Mouse (Mus musculus) kidney, embryonic 16.5 days (tissue): ENCODE data around the gene Lpp. TPM values are rescaled to one million over a fixed set of nuclear protein-coding genes. Genes with fewer than 3 reads are reported as not detected.

Source experiments
- ATAC-seq: fragments of 200-750 bp; cut with Nextera tagmentation; 2 replicates; pipeline ENCODE4 v1.8.0; 2017; ENCODE audit warnings: moderate TSS enrichment; ENCODE audit not compliant: low FRiP score, low TSS enrichment
- H3K27ac ChIP-seq: fragments of 300-500 bp; sonication (generic); 2 replicates; pipeline ENCODE4 v1.5.1; 2014; ENCODE audit warnings: low read length
- H3K27me3 ChIP-seq: fragments of 300-500 bp; sonication (generic); 2 replicates; pipeline ENCODE4 v1.6.1; 2014; ENCODE audit warnings: low read length, control low read depth, mixed read lengths; ENCODE audit not compliant: insufficient read depth
- H3K36me3 ChIP-seq: fragments of 300-500 bp; sonication (generic); 2 replicates; pipeline ENCODE4 v1.6.1; 2014; ENCODE audit warnings: low read length, control low read depth, mixed read lengths; ENCODE audit not compliant: insufficient read depth
- H3K4me1 ChIP-seq: fragments of 300-500 bp; sonication (generic); 2 replicates; pipeline ENCODE4 v1.6.1; 2014; ENCODE audit warnings: low read length, control low read depth, mixed read lengths; ENCODE audit not compliant: insufficient read depth
- H3K4me2 ChIP-seq: fragments of 300-500 bp; sonication (generic); replicated peaks from 2 replicates; pipeline ENCODE4 v1.6.1; 2014; ENCODE audit warnings: low read depth, low read length
- H3K4me3 ChIP-seq: fragments of 300-500 bp; sonication (generic); 2 replicates; pipeline ENCODE4 v1.5.1; 2014; ENCODE audit warnings: mild to moderate bottlenecking, low read length
- H3K9ac ChIP-seq: fragments of 300-500 bp; sonication (generic); replicated peaks from 2 replicates; pipeline ENCODE4 v1.6.1; 2014; ENCODE audit warnings: low read length
- H3K9me3 ChIP-seq: fragments of 300-500 bp; sonication (generic); 2 replicates; pipeline ENCODE4 v1.6.1; 2016; ENCODE audit warnings: low read length, control low read depth
- WGBS: fragments of 180-500 bp; shearing (Covaris S2); extraction: QIAGEN DNeasy Blood & Tissue Kit; methylation state at CpG from one replicate; pipeline ENCODE4 v1.1.7; 2014; 5-methylcytosine and 5-hydroxymethylcytosine counted together
- polyA plus RNA-seq: library from polyadenylated mRNA; unstranded; fragments of >200 nt; fragmentation: Nextera tagmentation; extraction: Ambion mirVana; gene quantifications from 2 replicates; pipeline ENCODE4 v1.2.1, GENCODE M21; 2015

The Lpp gene
- polyA plus RNA-seq, 1 experiment from 2014 or later = 54.0 TPM

- H3K9me3 ChIP-seq = no peaks in the 10 kb centered on the region
- no peak overlapping the region for H3K4me2 ChIP-seq
- 42% methylated on average over 6 of the region's 6 CpGs for WGBS
- no peak for ATAC-seq
- no peaks in the 10 kb centered on the region for H3K36me3 ChIP-seq
- H3K4me3 ChIP-seq = no peak overlapping the region
- peaks cover 7% of the 10 kb centered on the region; the same call in 1 of the 2 replicates for H3K4me1 ChIP-seq
- no peaks in the 10 kb centered on the region for H3K27me3 ChIP-seq
- H3K9ac ChIP-seq = no peak overlapping the region
- no peak overlapping the region for H3K27ac ChIP-seq
Observed at GRCm38 (mm10) chr16:24367071-24367470, 26.2 kb upstream of the Lpp start.

DNA sequence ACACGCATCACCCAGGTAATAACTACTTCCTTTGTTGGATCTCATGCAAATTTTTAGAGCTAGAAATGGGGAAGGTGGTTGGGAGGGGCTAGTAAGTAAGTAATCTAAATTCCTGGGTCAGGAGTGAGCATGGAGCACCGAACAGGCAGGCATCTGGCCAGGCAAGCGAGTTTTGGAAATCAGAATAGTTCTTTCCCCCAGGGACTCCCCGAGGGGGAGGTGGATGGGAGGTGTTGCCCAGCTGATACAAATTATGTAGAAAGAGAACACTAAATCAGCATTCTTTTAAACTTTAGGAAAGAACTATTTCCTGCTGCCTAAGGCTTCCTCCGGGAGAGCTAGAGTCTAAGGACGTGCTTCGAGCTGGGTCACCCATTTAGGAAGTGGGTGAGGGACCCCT lies 25.8 kb upstream of the Lpp start:
- WGBS = 42% methylated on average over 7 of the region's 7 CpGs
- no peak for ATAC-seq

DNA sequence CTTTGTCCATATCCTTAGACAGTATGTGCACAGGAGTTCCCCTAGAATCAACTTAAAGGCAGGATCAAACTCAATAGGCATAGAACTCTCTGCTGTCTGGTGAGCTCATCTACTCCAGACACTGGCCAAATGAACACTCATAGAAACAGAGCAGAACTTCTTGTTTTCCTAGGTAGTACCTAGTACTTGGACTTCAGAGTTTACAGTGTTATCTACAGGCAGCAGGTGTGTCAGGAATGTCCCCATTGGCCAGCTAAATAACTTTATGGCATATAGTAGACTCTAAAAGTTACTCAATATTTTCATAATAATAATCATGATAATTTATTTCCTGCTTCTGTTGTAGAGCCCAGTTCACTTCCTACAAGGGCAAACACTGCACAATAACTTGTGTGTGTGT lies 16.8 kb upstream of the Lpp start:
- Histone ChIP-seq H3K36me3 (no peaks in the 10 kb centered on the region), H3K9ac (no peak overlapping the region), H3K4me3 (no peak overlapping the region), H3K4me1 (no peaks in the 10 kb centered on the region), H3K27me3 (no peaks in the 10 kb centered on the region), H3K27ac (no peak overlapping the region), H3K9me3 (no peaks in the 10 kb centered on the region), H3K4me2 (no peak overlapping the region)
- no peak for ATAC-seq

More for the DNA sequence above, 25.8 kb upstream of the Lpp start:
- H3K27ac ChIP-seq = no peak overlapping the region
- no peak overlapping the region for H3K4me3 ChIP-seq
- no peaks in the 10 kb centered on the region for H3K36me3 ChIP-seq
- no peaks in the 10 kb centered on the region for H3K27me3 ChIP-seq
- peaks cover 7% of the 10 kb centered on the region; the same call in 1 of the 2 replicates for H3K4me1 ChIP-seq
- no peak overlapping the region for H3K4me2 ChIP-seq
- no peaks in the 10 kb centered on the region for H3K9me3 ChIP-seq
- no peak overlapping the region for H3K9ac ChIP-seq

- no peak for ATAC-seq
Observed at GRCm38 (mm10) chr16:24390596-24390995, 2.7 kb upstream of the Lpp start.

DNA sequence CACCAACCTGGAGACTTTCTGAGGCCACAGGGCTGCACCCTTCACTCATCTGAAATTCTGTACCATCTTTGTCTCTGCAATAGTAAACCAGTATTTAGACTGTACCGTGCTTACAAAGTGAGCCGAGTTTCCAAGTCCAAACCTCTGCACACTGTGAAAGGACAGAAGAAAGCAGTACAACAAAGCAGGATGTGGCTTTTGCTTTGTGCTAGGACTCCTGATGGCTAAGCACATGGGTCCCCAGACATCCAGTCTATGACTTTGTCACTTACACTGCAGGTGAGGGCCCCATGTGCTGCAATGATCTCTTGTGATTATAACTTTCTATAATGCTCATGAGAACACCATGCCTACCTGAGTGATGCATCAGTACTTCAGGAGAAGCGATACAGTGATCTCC lies 2.2 kb upstream of the Lpp start:
- 91% methylated on average over 3 of the region's 3 CpGs for WGBS
- no peak overlapping the region for H3K4me2 ChIP-seq
- ATAC-seq = no peak

More at GRCm38 (mm10) chr16:24390596-24390995, 2.7 kb upstream of the Lpp start:
- 91% methylated on average over 5 of the region's 5 CpGs for WGBS
- H3K9me3 ChIP-seq = no peaks in the 10 kb centered on the region; the same call in 1 of the 2 replicates
- H3K4me3 ChIP-seq = no peak overlapping the region
- no peak overlapping the region for H3K27ac ChIP-seq
- H3K4me1 ChIP-seq = peaks cover 9% of the 10 kb centered on the region
- no peak overlapping the region for H3K4me2 ChIP-seq
- H3K27me3 ChIP-seq = no peaks in the 10 kb centered on the region
- H3K9ac ChIP-seq = no peak overlapping the region
- no peaks in the 10 kb centered on the region for H3K36me3 ChIP-seq

DNA sequence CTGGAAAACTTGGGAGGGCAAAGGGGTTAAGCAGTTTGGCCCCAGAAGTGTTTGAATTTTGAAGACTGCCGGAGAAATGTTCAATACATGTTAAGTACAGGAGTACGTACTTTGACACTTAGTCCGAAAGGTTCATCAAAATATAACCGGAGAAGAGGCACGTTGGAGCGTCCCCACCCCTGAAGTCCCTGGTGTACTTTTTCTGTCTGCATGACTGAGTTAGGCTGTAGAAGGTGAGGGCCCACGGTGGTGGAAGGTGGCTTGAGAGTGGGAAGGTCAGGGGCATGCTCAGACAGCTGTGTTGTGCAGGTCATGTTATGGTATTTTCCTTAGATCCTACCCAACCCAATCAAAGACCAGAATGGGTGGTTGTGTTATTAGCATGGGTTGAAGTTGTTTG lies 1.4 kb upstream of the Lpp start:
- no peak for ATAC-seq
- no peak overlapping the region for H3K9ac ChIP-seq
- no peaks in the 10 kb centered on the region for H3K36me3 ChIP-seq
- H3K9me3 ChIP-seq = no peaks in the 10 kb centered on the region; the same call in 1 of the 2 replicates
- peak overlapping the region; percentile 99; the same call in 1 of the 2 replicates for H3K27ac ChIP-seq
- no peak overlapping the region for H3K4me3 ChIP-seq
- H3K4me1 ChIP-seq = peaks cover 18% of the 10 kb centered on the region
- H3K4me2 ChIP-seq = peak overlapping the region; percentile 64; the same call in 1 of the 2 replicates
- 74% methylated on average over 7 of the region's 7 CpGs for WGBS
- no peaks in the 10 kb centered on the region for H3K27me3 ChIP-seq

More for the DNA sequence above, 2.2 kb upstream of the Lpp start:
- Histone ChIP-seq H3K27ac (no peak overlapping the region), H3K4me1 (peaks cover 10% of the 10 kb centered on the region), H3K9ac (no peak overlapping the region), H3K4me3 (no peak overlapping the region), H3K27me3 (no peaks in the 10 kb centered on the region), H3K36me3 (no peaks in the 10 kb centered on the region), H3K9me3 (no peaks in the 10 kb centered on the region; the same call in 1 of the 2 replicates)

GRCm38 (mm10) chr16:24393556-24394210 lies 376 bp downstream of the Lpp start:
- ATAC-seq = peak; percentile 57
- under 1% methylated on average over 46 of the region's 76 CpGs for WGBS
- no peaks in the 10 kb centered on the region for H3K9me3 ChIP-seq

GRCm38 (mm10) chr16:24394211-24394991 lies 1.1 kb downstream of the Lpp start:
- 0 out of 2 replicates have a peak, but pooled peaks have one; percentile 14 for ATAC-seq
- WGBS = 4% methylated on average over 18 of the region's 18 CpGs
- peak overlapping the region; percentile 85 for H3K4me3 ChIP-seq
- peaks cover 43% of the 10 kb centered on the region for H3K4me1 ChIP-seq
- H3K9me3 ChIP-seq = no peaks in the 10 kb centered on the region
- peak overlapping the region; percentile 64 for H3K4me2 ChIP-seq
- peak overlapping the region; percentile 99 for H3K27ac ChIP-seq
- no peaks in the 10 kb centered on the region for H3K36me3 ChIP-seq
- no peaks in the 10 kb centered on the region for H3K27me3 ChIP-seq
- peak overlapping the region; percentile 97 for H3K9ac ChIP-seq

More at GRCm38 (mm10) chr16:24393556-24394210, 376 bp downstream of the Lpp start:
- H3K4me2 ChIP-seq = peak overlapping the region; percentile 64
- no peaks in the 10 kb centered on the region for H3K27me3 ChIP-seq
- H3K27ac ChIP-seq = peak overlapping the region; percentile 99
- peaks cover 36% of the 10 kb centered on the region for H3K4me1 ChIP-seq
- H3K36me3 ChIP-seq = no peaks in the 10 kb centered on the region
- peak overlapping the region; percentile 97 for H3K9ac ChIP-seq
- peak overlapping the region; percentile 85 for H3K4me3 ChIP-seq

DNA sequence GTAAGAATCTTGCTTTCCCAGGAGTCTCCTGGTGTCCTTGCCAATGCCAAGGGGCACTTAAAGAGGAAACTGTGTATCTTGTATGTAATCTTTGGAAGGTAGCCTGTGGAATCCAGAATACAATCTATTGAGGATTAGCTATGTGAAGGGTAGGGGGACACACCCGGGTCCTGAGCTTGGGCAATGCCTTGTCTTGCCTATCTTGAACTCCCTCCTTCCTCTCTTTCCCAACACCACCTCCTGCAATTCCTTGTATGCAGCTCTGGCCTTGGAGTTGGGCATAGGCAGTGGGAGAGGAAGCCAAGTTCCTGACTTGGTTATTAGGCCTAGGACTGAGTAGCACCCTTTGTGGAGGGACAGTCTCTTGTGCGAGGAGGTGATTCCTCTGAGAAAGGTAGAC lies 1.8 kb downstream of the Lpp start:
- peaks cover 50% of the 10 kb centered on the region for H3K4me1 ChIP-seq
- H3K9me3 ChIP-seq = no peaks in the 10 kb centered on the region
- peak overlapping the region; percentile 85 for H3K4me3 ChIP-seq
- H3K27me3 ChIP-seq = no peaks in the 10 kb centered on the region
- WGBS = 71% methylated on average over 2 of the region's 2 CpGs
- H3K9ac ChIP-seq = peak overlapping the region; percentile 97
- ATAC-seq = no peak
- H3K27ac ChIP-seq = peak overlapping the region; percentile 99
- no peaks in the 10 kb centered on the region for H3K36me3 ChIP-seq
- H3K4me2 ChIP-seq = peak overlapping the region; percentile 64

DNA sequence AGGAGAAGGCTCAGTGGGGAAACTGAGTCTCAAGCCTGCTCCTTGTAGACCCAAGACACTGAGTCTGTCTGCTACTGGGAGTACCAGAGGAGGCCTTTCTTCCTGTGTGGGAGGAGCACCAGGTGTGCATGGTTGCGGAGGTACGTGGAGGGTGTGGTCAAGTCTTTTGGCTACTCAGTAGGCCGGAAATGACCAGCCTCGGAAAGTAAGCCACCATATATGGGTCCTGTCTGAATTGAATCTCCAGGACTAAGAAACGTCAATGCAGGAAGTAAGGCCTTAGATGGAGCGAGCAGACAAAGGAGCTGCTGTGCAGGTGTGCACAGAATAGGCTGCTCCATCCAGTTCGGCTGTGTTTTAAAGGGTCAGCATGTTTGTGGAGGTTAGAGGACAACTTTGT lies 3.2 kb downstream of the Lpp start:
- Histone ChIP-seq H3K9me3 (no peaks in the 10 kb centered on the region), H3K9ac (no peak overlapping the region), H3K27me3 (no peaks in the 10 kb centered on the region), H3K27ac (peak overlapping the region; percentile 11; the same call in 1 of the 2 replicates), H3K36me3 (no peaks in the 10 kb centered on the region), H3K4me2 (no peak overlapping the region), H3K4me1 (peaks cover 55% of the 10 kb centered on the region), H3K4me3 (no peak overlapping the region)
- WGBS = 84% methylated on average over 7 of the region's 7 CpGs
- ATAC-seq = no peak
